Mouse (Mus musculus) adrenal gland, postnatal 4 days (tissue): ENCODE data around the gene Cyp4f13. TPM values are rescaled to one million over a fixed set of nuclear protein-coding genes. Genes with fewer than 3 reads are reported as not detected.

ENCODE experiments used
- DNase-seq, 2 experiments: peaks; one replicate each; pipeline ENCODE4 v3.0.0; 2021 to 2022; ENCODE audit warnings: low spot score in 2 of 2, mixed read lengths in 2 of 2
- long read RNA-seq, 2 experiments: library from polyadenylated mRNA; stranded (forward); transcript quantifications; one replicate each; pipeline ENCODE4 v2.0.0; 2021
- total RNA-seq, 2 experiments: library from RNA; stranded (reverse); gene quantifications; 2 replicates each; pipeline ENCODE4 v1.2.3; 2021

Gene Cyp4f13
- total RNA-seq: 10 to 100 TPM; 71.3 to 72.6 TPM
- long read RNA-seq, experiment 1, transcript Cyp4f13-201 (13 exons, 1,752 nt): major isoform, 28 of 47 reads
- long read RNA-seq, experiment 1, partial matches to known transcripts: 1 of 47 reads
- long read RNA-seq, experiment 1, other reads (novel, unspliced or antisense): 17 of 47 reads
- long read RNA-seq, experiment 2, transcript Cyp4f13-201 (13 exons, 1,752 nt): major isoform, 40 of 73 reads
- long read RNA-seq, experiment 2, partial matches to known transcripts: 6 of 73 reads
- long read RNA-seq, experiment 2, other reads (novel, unspliced or antisense): 26 of 73 reads

- peak; percentile 96 to 100 for DNase-seq
These were observed at the start of gene Cyp4f13 for GRCm38 (mm10) chr17:32947215-32947914. Cyp4f13 (minus strand) TSS chr17:32947402.

GRCm38 (mm10) chr17:32992699-32993474, 45.7 kb upstream of the Cyp4f13 start, which contains the start of gene Zfp952:
Zfp952 (plus strand) TSS chr17:32993129.
- peak; percentile 54 to 58 for DNase-seq

- DNase-seq: no peak
These were observed 44.9 kb upstream of the Cyp4f13 start for GRCm38 (mm10) chr17:32991965-32992698.

GRCm38 (mm10) chr17:32986301-32986700, 39.1 kb upstream of the Cyp4f13 start:
- no peak for DNase-seq

GRCm38 (mm10) chr17:32981361-32981760, 34.2 kb upstream of the Cyp4f13 start:
- DNase-seq: no peak

- peak; percentile 60 to 73 for DNase-seq
These were observed 18.6 kb upstream of the Cyp4f13 start, which contains the start of gene Zfp472 for GRCm38 (mm10) chr17:32965623-32966290. Zfp472 (plus strand) TSS chr17:32965814.

GRCm38 (mm10) chr17:32965253-32965622, 18.0 kb upstream of the Cyp4f13 start:
- DNase-seq: no peak

GRCm38 (mm10) chr17:32951441-32951840, 4.2 kb upstream of the Cyp4f13 start:
- DNase-seq: peak; percentile 59 to 79

- no peak for DNase-seq
These were observed 3.8 kb upstream of the Cyp4f13 start for GRCm38 (mm10) chr17:32951006-32951405.

- DNase-seq: no peak
These were observed 2.9 kb upstream of the Cyp4f13 start for GRCm38 (mm10) chr17:32950136-32950535.

GRCm38 (mm10) chr17:32946716-32947115, 486 bp downstream of the Cyp4f13 start:
- no peak for DNase-seq

GRCm38 (mm10) chr17:32944402-32945035, 2.7 kb downstream of the Cyp4f13 start:
- DNase-seq: no peak

- DNase-seq: no peak
These were observed 3.5 kb downstream of the Cyp4f13 start for GRCm38 (mm10) chr17:32943661-32944060.

- no peak for DNase-seq
These were observed 7.4 kb downstream of the Cyp4f13 start for GRCm38 (mm10) chr17:32939831-32940230.

- no peak for DNase-seq
These were observed 19.4 kb downstream of the Cyp4f13 start for GRCm38 (mm10) chr17:32927803-32928202.

- DNase-seq: peak; percentile 31 to 58
These were observed 22.4 kb downstream of the Cyp4f13 start for GRCm38 (mm10) chr17:32924658-32925312.

GRCm38 (mm10) chr17:32923681-32924080, 23.5 kb downstream of the Cyp4f13 start:
- no peak for DNase-seq

- DNase-seq: no peak
These were observed 28.1 kb downstream of the Cyp4f13 start for GRCm38 (mm10) chr17:32919123-32919522.

GRCm38 (mm10) chr17:32917131-32917530, 30.1 kb downstream of the Cyp4f13 start, which contains the start of gene Cyp4f14:
Cyp4f14 (minus strand) TSS chr17:32917342.
- peak; percentile 12 to 34 for DNase-seq
